Mouse (Mus musculus) neural tube, embryonic 13.5 days (tissue): ENCODE measurements around the gene Ostm1. TPM values are rescaled to one million over a fixed set of nuclear protein-coding genes. Genes with fewer than 3 reads are reported as not detected.

Experiments used
- ATAC-seq: fragments of 200-750 bp; cut with Nextera tagmentation; 2 replicates; pipeline ENCODE4 v1.8.0; 2017; ENCODE audit warnings: low read depth, mild to moderate bottlenecking, moderate TSS enrichment, moderate library complexity
- H3K27ac ChIP-seq: fragments of 300-500 bp; sonication (generic); replicated peaks from 2 replicates; pipeline ENCODE4 v1.5.1; 2015; ENCODE audit warnings: moderate library complexity, mild to moderate bottlenecking, inconsistent platforms
- H3K27me3 ChIP-seq: fragments of 300-500 bp; sonication (generic); 2 replicates; pipeline ENCODE4 v1.6.1; 2015; ENCODE audit warnings: mild to moderate bottlenecking, inconsistent platforms
- H3K36me3 ChIP-seq: fragments of 300-500 bp; sonication (generic); 2 replicates; pipeline ENCODE4 v1.6.1; 2015; ENCODE audit warnings: mild to moderate bottlenecking, inconsistent platforms
- H3K4me1 ChIP-seq: fragments of 300-500 bp; sonication (generic); replicated peaks from 2 replicates; pipeline ENCODE4 v1.6.1; 2015; ENCODE audit warnings: inconsistent platforms
- H3K4me2 ChIP-seq: fragments of 300-500 bp; sonication (generic); 2 replicates; pipeline ENCODE4 v1.6.1; 2015; ENCODE audit warnings: inconsistent platforms, mild to moderate bottlenecking, moderate library complexity
- H3K4me3 ChIP-seq: fragments of 300-500 bp; sonication (generic); 2 replicates; pipeline ENCODE4 v1.5.1; 2015; ENCODE audit warnings: mild to moderate bottlenecking, inconsistent platforms
- H3K9ac ChIP-seq: fragments of 300-500 bp; sonication (generic); 2 replicates; pipeline ENCODE4 v1.6.1; 2015; ENCODE audit warnings: moderate library complexity, mild to moderate bottlenecking, inconsistent platforms
- H3K9me3 ChIP-seq: fragments of 300-500 bp; sonication (generic); 2 replicates; pipeline ENCODE4 v1.6.1; 2016; ENCODE audit warnings: inconsistent platforms
- WGBS: fragments of 180-500 bp; shearing (Covaris S2); methylation state at CpG from one replicate; pipeline ENCODE4 v1.1.7; 2015; 5-methylcytosine and 5-hydroxymethylcytosine counted together
- polyA plus RNA-seq: library from polyadenylated mRNA; unstranded; fragments of >200 nt; fragmentation: Nextera tagmentation; extraction: Ambion mirVana; gene quantifications from 2 replicates; pipeline ENCODE4 v1.2.1, GENCODE M21; 2015

Ostm1 gene
- polyA plus RNA-seq, 1 experiment from 2014 or later = 29.0 TPM

DNA sequence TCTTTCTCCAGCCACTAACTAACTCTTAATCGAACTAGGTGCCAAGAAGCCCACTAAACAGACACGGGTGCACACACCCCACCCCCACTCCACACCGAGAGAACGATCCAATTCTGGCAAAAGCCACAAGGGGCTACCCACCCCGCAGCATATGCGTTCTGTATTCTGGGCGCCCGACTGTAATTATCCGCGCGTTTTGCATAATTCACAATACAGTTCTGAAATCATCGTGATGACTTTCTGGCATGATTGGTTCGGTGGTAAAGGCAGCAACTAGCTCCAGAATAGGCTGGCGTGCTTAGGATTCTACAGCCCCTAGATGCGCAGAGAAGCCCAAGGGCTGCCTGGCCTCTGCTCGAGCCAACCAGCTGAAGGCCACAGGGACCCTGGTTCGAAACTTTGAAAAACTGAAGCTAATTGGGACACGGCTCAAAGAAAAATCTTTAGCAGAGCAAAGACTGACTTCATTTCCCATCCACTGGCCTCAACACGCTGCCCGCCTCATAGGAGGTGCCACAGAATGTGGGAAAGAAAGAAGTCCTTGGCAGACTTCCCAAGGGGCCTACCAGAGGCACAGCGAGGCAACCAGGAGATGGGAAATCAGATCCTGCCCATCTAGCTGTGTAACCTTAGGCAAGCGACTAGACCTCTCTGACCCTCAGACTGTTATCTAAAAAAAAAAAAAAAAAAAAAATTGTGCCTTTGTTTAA is 2.1 kb downstream of the Ostm1 start:
- 3% methylated on average over 22 of the region's 22 CpGs for WGBS
- Histone ChIP-seq H3K27me3 (peaks cover 99% of the 10 kb centered on the region), H3K9me3 (no peaks in the 10 kb centered on the region), H3K36me3 (no peaks in the 10 kb centered on the region), H3K4me2 (no peak overlapping the region), H3K4me3 (no peak overlapping the region), H3K4me1 (peaks cover 25% of the 10 kb centered on the region), H3K27ac (no peak overlapping the region), H3K9ac (no peak overlapping the region)
- ATAC-seq = no peak

DNA sequence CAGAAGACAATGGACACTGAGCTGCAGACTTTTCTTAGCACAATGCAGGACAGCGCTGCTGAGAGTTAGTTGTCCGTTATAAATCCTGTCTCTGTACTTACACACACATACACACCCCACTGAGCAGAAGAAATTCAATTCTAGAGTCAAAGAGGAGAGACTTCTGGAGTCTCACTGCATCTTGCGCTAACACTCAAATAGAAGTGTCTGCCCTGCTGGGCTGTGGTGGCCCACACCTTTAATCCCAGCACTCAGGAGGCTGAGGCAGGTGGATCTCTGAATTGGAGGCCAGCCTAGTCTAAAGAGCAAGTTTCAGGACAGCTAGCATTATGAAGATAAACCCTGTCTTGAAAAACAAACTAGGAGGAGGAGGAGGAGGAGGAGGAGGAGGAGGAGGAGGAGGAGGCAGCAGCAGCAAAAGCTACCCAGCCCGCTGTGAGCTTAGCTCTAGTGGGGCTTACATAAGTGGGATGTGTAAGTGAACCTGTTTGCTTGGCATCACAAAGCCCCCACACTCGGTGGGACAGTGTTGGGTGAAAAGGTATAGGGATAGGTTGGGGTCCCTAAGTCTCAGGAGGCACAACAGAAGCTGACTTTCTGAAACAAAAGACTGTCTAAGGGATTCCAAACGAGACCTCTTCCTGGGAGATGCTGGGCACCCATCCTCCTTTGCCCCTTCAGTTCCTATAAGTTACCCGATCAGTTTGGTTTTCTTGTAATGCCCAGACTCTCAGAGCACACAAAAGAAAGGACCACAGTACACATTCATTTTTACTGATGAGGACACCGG is 4.5 kb downstream of the Ostm1 start:
- Histone ChIP-seq H3K27ac (no peak overlapping the region), H3K4me3 (no peak overlapping the region), H3K4me2 (no peak overlapping the region), H3K9me3 (no peaks in the 10 kb centered on the region), H3K36me3 (no peaks in the 10 kb centered on the region), H3K9ac (no peak overlapping the region), H3K4me1 (peaks cover 28% of the 10 kb centered on the region), H3K27me3 (peaks cover 99% of the 10 kb centered on the region)
- ATAC-seq = no peak
- WGBS = 3% methylated on average over 8 of the region's 8 CpGs

DNA sequence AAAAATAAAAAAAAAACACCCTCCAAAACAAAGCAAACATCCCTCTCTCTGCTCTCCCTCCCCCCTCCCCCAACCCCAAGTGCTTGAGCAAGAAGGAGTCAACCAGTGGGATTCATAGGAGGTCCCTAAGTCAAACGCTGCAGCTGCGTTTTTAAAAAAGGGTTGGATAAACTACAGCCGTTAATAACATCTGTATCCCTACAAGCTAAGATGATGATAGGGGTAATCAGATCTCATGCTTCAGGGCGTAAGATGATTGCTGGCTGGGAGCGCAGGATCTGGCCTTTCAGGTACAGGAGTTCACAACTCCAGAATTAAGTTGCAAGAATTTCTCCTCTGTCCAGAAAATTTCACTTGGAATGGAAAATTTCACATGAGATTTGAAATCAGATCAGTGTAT is 5.9 kb downstream of the Ostm1 start:
- H3K4me3 ChIP-seq = no peak overlapping the region
- no peak overlapping the region for H3K4me2 ChIP-seq
- 1% methylated on average over 5 of the region's 5 CpGs for WGBS
- peaks cover 99% of the 10 kb centered on the region for H3K27me3 ChIP-seq
- 0 out of 2 replicates have a peak, but pooled peaks cover 3% of the 10 kb centered on the region for H3K9me3 ChIP-seq
- H3K27ac ChIP-seq = no peak overlapping the region
- no peak for ATAC-seq
- no peaks in the 10 kb centered on the region for H3K36me3 ChIP-seq
- peaks cover 14% of the 10 kb centered on the region for H3K4me1 ChIP-seq
- H3K9ac ChIP-seq = no peak overlapping the region

DNA sequence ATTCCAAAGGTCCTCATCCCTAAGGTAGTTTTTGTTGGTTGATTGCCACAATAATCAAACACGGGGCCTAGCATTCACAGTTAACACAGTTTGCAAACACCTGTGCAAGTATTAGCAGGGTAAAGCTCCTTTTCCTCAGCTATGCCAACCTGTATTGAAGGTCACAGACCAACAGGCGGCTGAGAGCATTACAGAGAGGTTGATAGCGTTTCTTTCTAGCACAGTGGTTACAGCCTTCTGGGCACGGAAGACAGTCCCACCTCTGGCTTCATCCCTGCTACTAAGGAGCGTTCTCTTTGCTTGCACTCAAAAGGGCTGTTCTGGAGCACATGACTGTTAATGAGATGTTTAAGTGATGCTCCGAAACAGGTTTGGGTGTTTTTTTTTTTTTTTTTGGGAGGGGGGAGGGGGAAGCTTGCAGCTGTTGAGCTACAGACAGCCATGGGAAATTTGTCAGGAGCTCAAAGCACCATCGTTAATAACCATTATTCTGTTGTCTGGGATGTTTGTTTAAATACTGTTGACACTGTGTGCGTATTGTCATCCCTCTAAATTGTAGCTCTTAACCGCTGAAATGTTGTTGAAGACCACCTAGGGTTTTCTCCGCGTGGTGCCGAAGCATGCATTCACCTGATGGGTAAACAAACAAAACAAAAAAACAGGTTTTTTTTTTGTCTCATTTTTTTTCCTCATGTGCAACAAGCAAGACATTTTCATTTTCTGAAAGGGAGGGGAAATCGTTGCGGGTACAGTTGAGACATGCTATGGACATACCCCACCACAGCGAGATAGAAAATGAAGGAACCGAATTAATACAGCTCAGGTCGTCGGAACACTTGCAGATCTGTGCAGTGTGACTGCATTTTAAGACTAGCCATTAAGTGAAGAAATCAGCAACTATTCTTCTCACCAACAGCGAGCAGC is 6.9 kb downstream of the Ostm1 start:
- H3K4me2 ChIP-seq = no peak overlapping the region

DNA sequence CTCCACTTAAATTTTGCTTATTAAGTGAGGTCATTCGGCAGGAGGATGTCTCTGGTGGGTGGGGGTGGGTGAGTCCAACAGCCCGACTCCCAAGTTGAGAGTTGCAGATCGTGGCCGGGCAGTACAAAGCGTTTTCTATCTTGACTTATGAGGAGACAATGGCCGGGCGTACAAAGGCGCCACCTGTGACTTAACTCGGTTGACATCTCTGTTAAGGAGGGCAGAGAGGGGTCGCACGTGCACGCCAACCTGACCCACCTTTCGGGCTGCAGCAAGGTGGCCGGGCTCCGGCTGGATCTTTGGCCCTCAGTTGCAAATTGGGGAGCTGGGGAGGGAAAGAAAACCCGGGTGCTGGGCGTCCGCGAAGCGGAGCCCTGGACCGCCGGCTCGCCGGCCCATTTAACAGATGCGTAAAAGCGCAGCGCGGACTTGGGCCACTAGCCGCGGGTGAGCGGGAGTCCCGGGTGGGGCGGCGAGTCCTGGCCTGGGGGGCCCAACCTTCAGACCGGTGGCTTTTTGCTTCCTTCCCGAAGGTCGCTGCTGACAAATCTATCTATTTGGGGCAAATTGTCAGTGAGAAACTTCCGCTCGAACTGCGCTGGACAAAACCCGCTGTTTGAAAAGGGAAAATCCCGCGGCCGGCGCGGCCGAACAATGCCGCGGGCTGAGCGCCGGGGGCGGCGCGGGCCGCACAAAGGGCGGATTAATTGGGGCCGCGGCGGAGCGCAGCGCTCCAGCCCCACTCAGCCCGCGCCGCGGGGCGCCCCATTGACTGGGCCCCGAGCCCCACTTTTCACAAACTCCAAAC is 7.8 kb downstream of the Ostm1 start:
- Histone ChIP-seq H3K4me2 (peak overlapping the region; percentile 47), H3K9ac (no peak overlapping the region), H3K4me1 (peaks cover 12% of the 10 kb centered on the region), H3K4me3 (peak overlapping the region; percentile 22), H3K27ac (no peak overlapping the region), H3K9me3 (0 out of 2 replicates have a peak, but pooled peaks cover 3% of the 10 kb centered on the region), H3K27me3 (peaks cover 99% of the 10 kb centered on the region), H3K36me3 (no peaks in the 10 kb centered on the region)
- WGBS = under 1% methylated on average over 67 of the region's 67 CpGs
- ATAC-seq = peak; percentile 72; the same call in 1 of the 2 replicates

More for the DNA sequence above, 6.9 kb downstream of the Ostm1 start:
- Histone ChIP-seq H3K4me3 (no peak overlapping the region), H3K4me1 (peaks cover 12% of the 10 kb centered on the region), H3K27me3 (peaks cover 99% of the 10 kb centered on the region), H3K9ac (no peak overlapping the region), H3K27ac (no peak overlapping the region), H3K36me3 (no peaks in the 10 kb centered on the region), H3K9me3 (0 out of 2 replicates have a peak, but pooled peaks cover 3% of the 10 kb centered on the region)
- WGBS = under 1% methylated on average over 19 of the region's 19 CpGs
- no peak for ATAC-seq

DNA sequence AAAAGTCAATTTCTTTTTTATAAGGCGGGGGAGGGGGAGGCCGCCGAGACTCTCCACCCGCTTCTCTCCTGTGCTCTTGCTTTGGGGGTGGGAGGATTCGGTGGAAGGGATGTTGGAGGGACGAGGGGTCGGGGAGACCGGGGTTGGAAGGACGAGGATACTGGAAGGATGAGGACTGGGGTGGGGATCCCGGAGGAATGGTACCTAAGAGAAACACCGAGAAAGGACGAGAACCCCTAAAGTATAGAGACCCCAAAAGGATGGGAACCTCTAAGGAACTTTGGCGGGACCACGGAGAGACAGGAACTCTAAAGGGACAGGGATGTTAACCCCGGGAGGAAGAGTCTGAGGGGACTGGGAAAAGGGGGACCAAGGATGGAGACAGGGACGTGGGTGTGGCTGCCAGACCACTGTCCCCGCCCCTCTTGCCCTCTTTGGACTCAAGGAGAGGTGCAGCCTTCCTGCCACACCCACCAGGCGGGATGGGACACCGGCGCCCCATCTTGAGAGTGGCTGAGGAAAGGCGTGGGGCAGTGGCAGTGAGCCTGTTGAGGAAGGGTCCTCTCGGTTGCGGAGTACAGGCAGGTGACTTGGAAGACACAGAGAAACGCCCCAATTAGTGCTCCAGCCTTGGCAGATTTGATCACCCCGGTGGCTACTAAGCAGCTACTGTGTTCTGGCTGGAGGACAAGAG is 8.5 kb downstream of the Ostm1 start:
- 0 out of 2 replicates have a peak, but pooled peaks cover 3% of the 10 kb centered on the region for H3K9me3 ChIP-seq
- H3K36me3 ChIP-seq = no peaks in the 10 kb centered on the region
- ATAC-seq = peak; percentile 19; the same call in 1 of the 2 replicates
- peaks cover 12% of the 10 kb centered on the region for H3K4me1 ChIP-seq
- H3K27ac ChIP-seq = no peak overlapping the region
- H3K9ac ChIP-seq = no peak overlapping the region
- H3K4me2 ChIP-seq = peak overlapping the region; percentile 47
- under 1% methylated on average over 25 of the region's 25 CpGs for WGBS
- peak overlapping the region; percentile 22 for H3K4me3 ChIP-seq
- peaks cover 99% of the 10 kb centered on the region for H3K27me3 ChIP-seq

DNA sequence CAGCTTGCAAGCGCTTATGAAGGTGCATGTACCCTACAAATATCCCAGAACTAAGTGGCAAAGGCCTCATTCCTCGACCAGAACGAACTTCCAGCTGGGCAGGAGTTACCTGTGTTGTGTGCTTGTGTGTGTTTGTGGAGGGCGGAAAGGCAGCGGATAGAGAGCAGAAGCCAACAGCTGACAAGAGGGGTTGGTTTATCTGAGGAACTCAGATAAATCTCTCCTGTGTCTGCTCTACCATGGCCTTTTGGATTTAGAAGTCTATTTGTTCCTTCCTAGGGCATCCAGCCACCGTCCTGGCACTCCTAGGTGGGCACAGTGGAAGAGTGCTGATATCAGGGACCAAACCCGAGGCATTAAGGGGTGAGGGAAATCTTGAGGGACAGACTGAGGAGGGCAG is 9.6 kb downstream of the Ostm1 start:
- ATAC-seq = no peak

DNA sequence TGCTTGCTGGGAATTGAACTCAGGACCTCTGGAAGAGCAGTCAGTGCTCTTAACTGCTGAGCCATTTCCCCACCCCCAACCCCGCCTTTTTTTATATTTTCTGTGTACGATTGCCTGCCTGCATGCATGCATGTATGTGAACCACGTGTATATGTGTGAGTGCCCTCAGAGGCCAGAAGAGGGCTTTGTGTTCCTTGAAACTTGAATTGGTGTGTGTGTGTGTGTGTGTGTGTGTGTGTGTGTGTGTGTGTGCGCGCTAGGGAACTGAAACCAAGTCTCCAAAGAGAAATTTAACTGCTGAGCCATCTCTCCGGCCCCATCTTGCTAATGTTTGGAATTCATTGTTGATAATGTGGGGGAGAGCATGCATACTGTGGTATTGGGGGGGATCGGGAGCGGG is 15.0 kb downstream of the Ostm1 start:
- Histone ChIP-seq H3K4me3 (no peak overlapping the region), H3K9ac (no peak overlapping the region), H3K4me1 (no peaks in the 10 kb centered on the region), H3K27me3 (peaks cover 76% of the 10 kb centered on the region), H3K4me2 (no peak overlapping the region), H3K27ac (no peak overlapping the region), H3K9me3 (0 out of 2 replicates have a peak, but pooled peaks cover 3% of the 10 kb centered on the region), H3K36me3 (no peaks in the 10 kb centered on the region)
- ATAC-seq = no peak
- whole genome bisulfite sequencing = 81% methylated on average over 8 of the region's 8 CpGs

More for the DNA sequence above, 9.6 kb downstream of the Ostm1 start:
- 17% methylated on average over 7 of the region's 7 CpGs for WGBS
- Histone ChIP-seq H3K4me3 (no peak overlapping the region), H3K36me3 (no peaks in the 10 kb centered on the region), H3K27ac (no peak overlapping the region), H3K9me3 (0 out of 2 replicates have a peak, but pooled peaks cover 3% of the 10 kb centered on the region), H3K27me3 (peaks cover 97% of the 10 kb centered on the region), H3K9ac (no peak overlapping the region), H3K4me2 (no peak overlapping the region), H3K4me1 (peaks cover 12% of the 10 kb centered on the region)

DNA sequence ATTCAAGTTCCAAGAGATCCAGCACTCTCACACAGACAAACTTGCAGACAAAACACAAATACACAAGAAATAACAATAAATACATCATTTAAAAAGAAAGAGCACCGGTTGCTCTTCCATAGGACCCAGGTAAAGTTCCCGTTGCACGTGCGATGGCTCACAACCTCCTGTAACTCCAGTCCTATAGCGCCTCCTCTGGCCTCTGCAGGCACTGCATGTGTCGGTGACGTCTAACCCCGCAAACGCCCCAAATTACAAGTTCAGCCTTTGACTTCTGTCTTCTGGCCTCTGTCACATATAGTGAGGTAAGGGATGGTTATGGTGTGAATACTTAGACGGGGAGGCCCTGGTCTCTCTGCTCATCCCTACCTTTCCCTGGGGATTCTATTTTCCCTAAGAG is 17.9 kb downstream of the Ostm1 start:
- H3K36me3 ChIP-seq = no peaks in the 10 kb centered on the region
- WGBS = 23% methylated on average over 10 of the region's 10 CpGs
- no peak overlapping the region for H3K9ac ChIP-seq
- peaks cover 55% of the 10 kb centered on the region for H3K27me3 ChIP-seq
- no peak for ATAC-seq
- no peak overlapping the region for H3K27ac ChIP-seq
- H3K9me3 ChIP-seq = peaks cover 5% of the 10 kb centered on the region
- no peak overlapping the region for H3K4me3 ChIP-seq
- no peaks in the 10 kb centered on the region for H3K4me1 ChIP-seq
- H3K4me2 ChIP-seq = no peak overlapping the region

DNA sequence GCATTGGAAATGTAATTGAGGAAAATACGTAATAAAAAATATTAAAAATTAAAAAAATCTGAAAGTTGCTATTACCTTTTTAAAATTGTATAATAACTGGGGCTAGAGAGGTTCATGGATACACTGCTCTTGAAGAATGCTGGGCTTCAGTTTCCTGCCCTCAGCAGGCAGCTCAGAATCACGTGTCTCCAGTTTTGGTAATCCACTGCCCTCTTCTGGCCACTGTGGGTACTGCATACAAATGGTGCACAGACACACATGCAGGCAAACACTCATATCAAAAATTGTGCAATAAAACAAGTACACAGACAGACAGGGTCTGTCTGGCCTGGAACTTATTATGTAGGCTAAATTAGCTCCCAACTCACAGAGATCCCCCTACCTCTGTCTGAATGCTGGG is 21.3 kb downstream of the Ostm1 start:
- ATAC-seq = no peak
- Histone ChIP-seq H3K27ac (no peak overlapping the region), H3K9ac (no peak overlapping the region), H3K9me3 (peaks cover 13% of the 10 kb centered on the region), H3K4me3 (no peak overlapping the region), H3K4me2 (no peak overlapping the region), H3K27me3 (peaks cover 65% of the 10 kb centered on the region), H3K36me3 (no peaks in the 10 kb centered on the region), H3K4me1 (no peaks in the 10 kb centered on the region)
- WGBS = 55% methylated on average over 2 of the region's 2 CpGs

DNA sequence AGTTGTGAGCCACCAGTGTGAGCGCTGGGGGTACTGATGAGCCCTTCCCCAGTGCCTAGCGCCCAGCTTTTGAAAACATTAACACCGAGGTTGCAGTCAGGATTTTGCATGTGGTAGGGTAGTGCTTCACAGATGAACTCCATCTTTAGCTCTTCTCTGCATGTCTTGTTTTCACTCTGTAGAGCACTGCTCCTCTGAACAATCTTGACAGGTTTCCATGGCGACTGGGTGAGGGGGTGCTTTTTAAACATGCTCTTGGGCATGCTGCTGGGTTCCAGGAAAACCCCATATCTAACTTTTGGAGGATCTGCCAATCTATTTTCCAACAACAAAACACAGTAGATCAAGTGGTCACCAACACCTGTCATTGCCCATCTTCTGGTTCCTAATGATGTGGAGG is 23.1 kb downstream of the Ostm1 start:
- WGBS = 71% methylated on average over 4 of the region's 4 CpGs
- Histone ChIP-seq H3K9ac (no peak overlapping the region), H3K27ac (no peak overlapping the region), H3K4me3 (no peak overlapping the region), H3K9me3 (peaks cover 13% of the 10 kb centered on the region), H3K4me1 (no peaks in the 10 kb centered on the region), H3K4me2 (no peak overlapping the region), H3K27me3 (peaks cover 65% of the 10 kb centered on the region), H3K36me3 (no peaks in the 10 kb centered on the region)
- no peak for ATAC-seq
